Mouse (Mus musculus): Measurements from ENCODE around the gene Adamts3.

GRCm38 (mm10) chr5:89734759-89735158 lies 148.4 kb downstream of the Adamts3 start:
- TF ChIP-seq CTCF (IDR thresholded peaks at IDR 0.05) = no peak
- no peak for TF ChIP-seq EP300 (IDR thresholded peaks at IDR 0.05; ENCODE audit: insufficient read depth, low read depth, low read length)

All from heart, adult 2 months (tissue).